Mouse (Mus musculus) olfactory bulb, adult 2 months (tissue): Measurements from ENCODE around the gene Pou6f1.

ENCODE experiments used
- CTCF ChIP-seq: fragments of 200-500 bp; IDR thresholded peaks from 2 replicates; pipeline ENCODE4 v1.5.1; 2012; ENCODE audit warnings: low read depth, mild to moderate bottlenecking, low read length, moderate library complexity; ENCODE audit not compliant: insufficient read depth
- POLR2A ChIP-seq: fragments of 200-500 bp; IDR thresholded peaks from 2 replicates; pipeline ENCODE4 v1.6.1; 2012; ENCODE audit warnings: mild to moderate bottlenecking, low read depth, low read length, moderate library complexity; ENCODE audit not compliant: insufficient read depth

GRCm38 (mm10) chr15:100637661-100638060 lies 37.9 kb upstream of the Pou6f1 start:
- TF ChIP-seq POLR2A (no peak), CTCF (no peak)
